Comparison of ENCODE assay signal across 8 mouse cellular contexts in genomic region chr12:80692269-80692972, GRCm38 (mm10). TPM values are rescaled to one million over a fixed set of nuclear protein-coding genes. Genes with fewer than 3 reads are reported as not detected.
DNase-seq lines count a peak whose midpoint lies in the region; ATAC-seq and TF ChIP-seq lines count a peak whose summit lies in the region.

Gene Plekhd1 (plus strand): TSS chr12:80692591.

- H3K4me1 ChIP-seq in heart, embryonic 15.5 days (replicated peaks): peaks cover 26% of the 10 kb centered on the region
- peaks cover 3% of the 10 kb centered on the region for H3K4me1 ChIP-seq in lung, adult 2 months (ENCODE audit: control insufficient read depth, insufficient read depth, low read length)

- WGBS in heart, embryonic 15.5 days: 2% methylated on average over 47 of the region's 52 CpGs
- WGBS in lung, adult 2 months: 4% methylated on average over 51 of the region's 52 CpGs

- peak; percentile 22 to 30 for DNase-seq in layer of hippocampus, adult 2 months (ENCODE audit: low spot score in 2 of 2)
- no peak for DNase-seq in layer of hippocampus, postnatal 14 days (ENCODE audit: low spot score in 2 of 2)
- DNase-seq in embryo, embryonic 9.5 days (ENCODE audit: extremely low spot score): peak; percentile 56
- peak; percentile 75 for DNase-seq in kidney, postnatal 10 days
- DNase-seq in lung, adult 2 months: peak; percentile 80
- DNase-seq in ovary, postnatal 14 days (ENCODE audit: low spot score): peak; percentile 36

- H3K9me3 ChIP-seq in heart, embryonic 15.5 days (replicated peaks): no peaks in the 10 kb centered on the region

- ATAC-seq in heart, embryonic 15.5 days (replicated peaks; ENCODE audit: insufficient number of reproducible peaks, insufficient read depth, low FRiP score, low read depth): peak; percentile 61; the same call in 1 of the 2 replicates
- no peak; the same call in 1 of the 2 replicates for ATAC-seq in erythroid progenitor cell, adult 5-6 weeks (replicated peaks; ENCODE audit: low FRiP score, poor library complexity, severe bottlenecking)

- no peak for TF ChIP-seq CTCF in layer of hippocampus, adult 2 months (conservative IDR thresholded peaks at IDR 0.05)
- no peak for TF ChIP-seq CTCF in lung, adult 2 months (IDR thresholded peaks at IDR 0.05; ENCODE audit: insufficient read depth, low read length)

- H3K4me2 ChIP-seq in heart, embryonic 15.5 days: peak within 1 kb of the TSS; percentile 69

- H3K27me3 ChIP-seq in heart, embryonic 15.5 days: peaks cover 51% of the 10 kb centered on the region

- peak; percentile 65; the same call in 1 of the 2 replicates for TF ChIP-seq POLR2A in lung, adult 2 months (IDR thresholded peaks at IDR 0.05; ENCODE audit: borderline replicate concordance, extremely low read depth, low read depth, low read length)

- no peaks in the 10 kb centered on the region for H3K36me3 ChIP-seq in heart, embryonic 15.5 days

- peak within 1 kb of the TSS; percentile 46; the same call in 1 of the 2 replicates for H3K27ac ChIP-seq in layer of hippocampus, adult 2 months
- H3K27ac ChIP-seq in heart, embryonic 15.5 days: no peak within 1 kb of the TSS

- peak within 1 kb of the TSS; percentile 14; the same call in 1 of the 2 replicates for H3K9ac ChIP-seq in heart, embryonic 15.5 days

- peak within 1 kb of the TSS; percentile 58 for H3K4me3 ChIP-seq in layer of hippocampus, adult 2 months
- peak within 1 kb of the TSS; percentile 42 for H3K4me3 ChIP-seq in heart, embryonic 15.5 days
- H3K4me3 ChIP-seq in lung, adult 2 months (replicated peaks; ENCODE audit: extremely low read depth, low read depth, low read length): peak within 1 kb of the TSS; percentile 73

RNA-seq across cellular contexts. Expression of gene Plekhd1, which starts in this region (rescaled TPM):
- 1 to 10 TPM; 5.6 to 6.5 TPM for total RNA-seq in layer of hippocampus, adult 2 months (2021)
- total RNA-seq in layer of hippocampus, postnatal 14 days (2021): 1 to 10 TPM; 4.8 to 9.1 TPM
- 0.40 and 0.55 TPM in 2 replicates for polyA plus RNA-seq in heart, embryonic 15.5 days (2015; fragmentation: Nextera tagmentation; extraction: Ambion mirVana)
- polyA plus RNA-seq in lung, adult 2 months (2012; rRNA removed): 20.3 and 20.5 TPM in 2 replicates
- total RNA-seq in erythroid progenitor cell, adult 5-6 weeks (2015; ENCODE audit: low replicate concordance): 0.42 TPM in 1 of 2 replicates, not detected in the other
- 2.8 TPM in 1 of 2 replicates, not detected in the other for total RNA-seq in erythroid progenitor cell, adult 5-6 weeks (2017; ENCODE audit: low replicate concordance)

Comparison
In these comparisons a context has a peak if more than half of its experiments do, and no peak if none do; other contexts are left out.
1. RNA of gene Plekhd1 (polyA plus RNA-seq): 20.3 to 20.5 TPM in lung, adult 2 months; 0.40 to 0.55 TPM in heart, embryonic 15.5 days; every median in the first group is over 10 times any median in the second.
2. DNase-seq: peak in layer of hippocampus, adult 2 months (2 of 2), embryo, embryonic 9.5 days (single experiment), kidney, postnatal 10 days (single experiment), lung, adult 2 months (single experiment) and ovary, postnatal 14 days (single experiment); none in layer of hippocampus, postnatal 14 days (0 of 2).
3. Peak in ATAC-seq, H3K4me3 ChIP-seq, H3K9ac ChIP-seq and H3K4me2 ChIP-seq in heart, embryonic 15.5 days; RNA of the gene not detected or under 1 TPM.
4. Peak in every context shown above with its lines, with median percentiles within 50 percentile points of each other: H3K4me3 ChIP-seq.